Mouse (Mus musculus): ENCODE results near the gene Sez6. TPM values are rescaled to one million over a fixed set of nuclear protein-coding genes. Genes with fewer than 3 reads are reported as not detected.

Gene Sez6
- polyA plus RNA-seq (2012; rRNA removed), result 1.2 and 1.3 TPM in 2 replicates

DNA sequence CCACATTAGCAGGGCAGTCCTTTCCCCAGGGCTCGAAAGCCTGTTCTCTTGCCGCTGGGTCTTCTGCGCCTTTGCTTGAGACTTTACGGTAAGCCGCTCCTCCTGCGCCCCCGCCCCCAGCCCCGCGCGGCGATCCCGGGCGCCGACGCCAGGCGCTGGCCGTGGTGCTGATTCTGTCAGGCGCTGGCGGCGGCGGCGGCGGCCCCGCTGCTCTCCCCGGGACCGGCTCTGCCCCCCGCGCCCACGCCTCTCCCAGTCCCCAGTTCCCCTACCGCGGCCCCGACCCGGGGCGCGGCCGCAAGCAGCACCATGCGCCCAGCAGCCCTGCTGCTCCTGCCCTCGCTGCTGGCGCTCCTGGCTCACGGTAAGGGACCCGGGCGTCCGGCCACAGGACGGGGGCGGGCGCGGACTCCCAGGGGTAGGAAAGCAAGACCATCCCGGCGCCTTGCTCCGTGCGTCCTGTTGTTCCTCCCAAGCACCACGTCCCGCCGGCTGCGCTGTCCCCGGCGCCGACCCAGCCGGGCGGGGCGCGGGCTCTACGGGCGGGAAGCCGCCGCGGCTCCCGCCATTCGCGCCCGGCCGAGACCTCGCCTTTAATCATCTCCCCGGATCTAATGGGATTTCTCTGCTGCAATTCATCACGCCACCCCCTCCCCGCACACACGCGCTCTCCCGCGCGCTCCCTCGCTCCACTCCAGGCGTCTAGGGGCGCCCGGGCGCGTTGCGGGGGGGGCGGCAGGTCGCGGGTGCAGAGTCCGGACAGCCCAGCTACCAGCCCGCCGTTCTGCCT lies at the start of gene Sez6:
TSS of gene Sez6 (plus strand) at position 50 of the 790 bp plus-strand sequence.
- no peak for DNase-seq (ENCODE audit: low read depth)

GRCm38 (mm10) chr11:77884524-77885245 lies 45.9 kb upstream of the Sez6 start:
- DNase-seq (ENCODE audit: low read depth), result no peak

- no peak for DNase-seq (ENCODE audit: low read depth)
Observed at GRCm38 (mm10) chr11:77885246-77885575, 45.4 kb upstream of the Sez6 start.

- no peak for DNase-seq (ENCODE audit: low read depth)
Observed at GRCm38 (mm10) chr11:77887373-77887960, 43.1 kb upstream of the Sez6 start.

DNA sequence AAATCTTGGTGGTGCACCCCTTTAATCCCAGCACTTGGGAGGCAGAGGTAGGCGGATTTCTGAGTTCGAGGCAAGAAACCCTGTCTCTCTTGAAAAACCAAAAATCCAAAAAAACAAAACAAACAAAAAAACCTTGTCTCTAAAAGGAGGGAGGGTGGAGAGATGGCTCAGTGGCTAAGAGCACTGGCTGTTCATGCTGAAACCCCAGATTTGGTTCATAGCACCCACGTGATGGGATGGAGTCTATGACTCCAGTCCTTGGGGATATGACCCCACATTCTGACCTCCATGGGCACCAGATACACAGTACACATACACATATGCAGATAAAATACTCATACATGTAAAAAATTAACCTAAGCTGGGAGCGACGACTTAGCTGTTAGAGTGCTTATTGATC lies 41.8 kb upstream of the Sez6 start:
- no peak for DNase-seq (ENCODE audit: low read depth)

DNA sequence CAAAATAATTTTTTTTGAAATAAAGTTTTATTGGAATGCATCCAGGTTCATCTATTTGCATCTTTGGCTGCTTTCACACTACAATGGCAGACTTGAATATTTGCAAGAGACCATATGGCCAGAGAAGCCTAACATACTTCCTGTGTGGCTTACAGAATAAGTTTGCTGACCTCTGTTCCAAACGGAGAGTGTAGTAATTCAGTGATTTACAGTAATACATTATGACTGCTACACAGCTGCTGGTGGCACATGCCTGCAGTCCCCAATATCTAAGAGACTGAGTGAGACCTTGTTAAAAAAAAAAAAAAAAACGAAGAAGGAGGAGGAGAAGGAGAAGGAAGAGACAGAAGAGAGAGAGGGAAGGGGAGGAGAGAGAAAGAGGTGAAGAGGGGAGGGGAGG lies 41.1 kb upstream of the Sez6 start:
- DNase-seq (ENCODE audit: low read depth), result no peak

GRCm38 (mm10) chr11:77890648-77891258 lies 39.8 kb upstream of the Sez6 start:
- no peak for DNase-seq (ENCODE audit: low read depth)

- no peak for DNase-seq (ENCODE audit: low read depth)
Observed at GRCm38 (mm10) chr11:77892883-77893282, 37.7 kb upstream of the Sez6 start.

DNA sequence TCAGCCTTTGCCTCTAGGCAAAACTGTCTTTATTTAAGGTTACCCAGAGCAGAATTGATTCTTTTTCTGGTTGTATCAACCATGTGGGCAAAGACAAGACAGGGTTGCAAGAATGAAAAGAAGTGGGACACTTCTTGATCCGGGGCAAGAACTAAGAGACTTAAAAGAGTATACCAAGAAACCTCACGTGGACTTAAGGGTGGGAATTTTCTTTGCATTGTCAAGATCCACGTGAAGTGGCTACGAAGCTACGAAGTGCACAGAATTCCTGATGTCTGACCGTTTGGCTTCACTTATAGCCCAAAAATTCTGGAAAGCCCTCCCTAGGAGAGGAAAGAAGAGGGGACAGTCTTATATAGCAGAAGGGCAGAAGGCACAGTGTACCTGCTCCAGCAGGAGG lies 37.3 kb upstream of the Sez6 start:
- DNase-seq (ENCODE audit: low read depth), result no peak

DNA sequence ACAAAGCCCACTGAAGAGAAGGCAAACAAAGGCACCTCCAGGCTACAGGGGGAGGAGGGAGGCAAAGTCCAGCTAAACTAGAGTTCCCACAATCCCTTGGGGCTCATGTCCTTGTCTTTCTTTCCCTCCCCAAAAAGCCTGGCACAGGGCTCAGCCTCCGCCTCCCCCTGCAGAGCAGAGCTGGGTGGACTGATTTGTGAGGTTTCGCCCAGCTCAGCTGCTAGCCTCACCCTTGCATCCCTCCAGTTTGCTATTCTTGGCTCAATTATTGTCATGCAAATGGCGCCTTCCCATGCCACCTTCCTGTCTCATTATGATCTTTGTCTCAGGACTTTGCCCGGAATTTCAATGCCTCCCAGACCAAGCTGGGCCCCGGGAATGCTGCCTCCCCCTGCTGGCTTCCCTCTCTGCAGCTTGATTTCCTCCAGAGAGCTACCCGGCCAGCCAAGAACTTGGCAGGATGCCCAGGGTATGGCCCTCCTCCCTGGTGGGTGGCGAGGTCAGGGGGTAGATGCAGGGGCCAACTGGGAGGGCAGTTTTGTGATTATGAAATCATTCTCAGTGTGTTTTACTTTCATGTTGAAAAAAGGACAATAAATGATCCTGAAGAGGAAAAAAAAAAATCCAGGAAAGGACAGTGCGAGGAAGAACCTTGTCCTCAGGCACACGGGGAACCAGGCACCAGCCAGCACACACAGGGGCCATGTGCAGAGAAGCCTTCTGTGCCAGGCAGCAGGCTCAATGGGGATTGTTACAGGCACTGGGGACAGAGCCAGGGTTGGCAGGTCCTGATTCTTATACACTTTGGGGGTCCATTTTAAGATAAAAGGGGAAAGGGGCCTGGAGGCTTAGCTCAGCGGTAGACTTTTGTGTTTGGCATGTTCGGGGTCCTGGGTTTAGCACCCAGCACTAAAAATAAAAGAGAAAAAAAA lies 36.5 kb upstream of the Sez6 start, which contains the start of gene Pipox:
TSS of gene Pipox (minus strand) at position 310 of the 932 bp plus-strand sequence.
- no peak for DNase-seq (ENCODE audit: low read depth)

DNA sequence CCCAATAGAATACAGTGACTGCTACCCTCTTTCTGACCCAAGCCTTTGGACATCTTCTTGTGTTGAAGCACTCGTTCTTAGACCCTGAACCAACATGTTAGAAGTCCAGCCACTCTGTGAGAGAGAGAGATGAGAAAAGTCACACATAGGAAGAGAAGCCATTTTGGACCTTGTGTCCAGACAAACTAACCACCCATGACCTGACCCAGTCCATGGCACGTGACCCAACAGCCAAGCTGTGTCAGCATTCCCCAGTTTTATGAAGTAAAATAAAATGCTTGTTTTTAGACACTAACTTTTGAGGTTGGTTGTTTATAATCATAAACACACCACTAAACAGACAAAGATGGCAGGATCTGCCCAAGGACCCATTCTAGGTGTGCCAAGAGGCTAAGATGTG lies 35.6 kb upstream of the Sez6 start:
- no peak for DNase-seq (ENCODE audit: low read depth)

- DNase-seq (ENCODE audit: low read depth), result no peak
Observed at GRCm38 (mm10) chr11:77896011-77896410, 34.6 kb upstream of the Sez6 start.

GRCm38 (mm10) chr11:77896480-77896819 lies 34.1 kb upstream of the Sez6 start:
- DNase-seq (ENCODE audit: low read depth), result no peak

GRCm38 (mm10) chr11:77896820-77897805 lies 33.5 kb upstream of the Sez6 start:
- no peak for DNase-seq (ENCODE audit: low read depth)

- DNase-seq (ENCODE audit: low read depth), result no peak
Observed at GRCm38 (mm10) chr11:77900187-77900586, 30.4 kb upstream of the Sez6 start.

DNA sequence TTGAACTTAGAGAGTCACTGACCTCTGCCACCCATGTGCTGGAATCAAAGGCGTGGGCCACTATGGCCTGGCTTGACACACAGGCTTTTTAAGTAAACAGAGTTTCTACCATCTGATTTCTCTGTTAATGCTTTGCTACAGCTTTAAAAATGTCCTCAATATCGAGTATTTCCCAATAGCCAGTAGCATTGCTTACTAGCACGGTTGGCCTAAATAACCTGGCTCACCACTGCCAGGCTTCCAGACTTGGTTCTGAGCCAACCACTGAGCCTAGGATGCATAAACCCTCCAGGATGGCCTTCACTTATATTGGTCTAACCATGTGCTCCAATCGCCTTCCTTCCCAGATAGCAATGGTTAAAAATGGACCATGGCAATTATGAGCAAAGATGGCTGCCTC lies 29.9 kb upstream of the Sez6 start:
- no peak for DNase-seq (ENCODE audit: low read depth)

DNA sequence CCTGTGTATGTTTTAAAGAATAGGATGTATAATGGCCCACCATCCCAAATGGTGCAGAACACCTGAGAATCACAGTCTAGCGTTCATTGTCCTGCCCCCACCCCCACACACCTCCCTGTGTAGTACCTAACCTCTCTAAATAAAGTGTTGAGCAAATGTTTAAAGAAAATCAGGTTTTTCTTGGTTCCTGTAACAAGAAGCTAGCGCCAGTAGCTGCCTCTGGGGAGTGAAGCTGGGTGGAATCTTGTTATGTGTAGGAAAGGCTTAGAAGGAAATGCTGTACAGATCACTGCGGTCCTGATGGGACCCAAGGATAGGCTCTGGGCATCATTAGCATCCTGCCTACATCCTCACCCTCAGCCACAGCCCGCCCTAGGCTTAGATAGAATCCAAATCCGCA lies 29.2 kb upstream of the Sez6 start:
- no peak for DNase-seq (ENCODE audit: low read depth)

DNA sequence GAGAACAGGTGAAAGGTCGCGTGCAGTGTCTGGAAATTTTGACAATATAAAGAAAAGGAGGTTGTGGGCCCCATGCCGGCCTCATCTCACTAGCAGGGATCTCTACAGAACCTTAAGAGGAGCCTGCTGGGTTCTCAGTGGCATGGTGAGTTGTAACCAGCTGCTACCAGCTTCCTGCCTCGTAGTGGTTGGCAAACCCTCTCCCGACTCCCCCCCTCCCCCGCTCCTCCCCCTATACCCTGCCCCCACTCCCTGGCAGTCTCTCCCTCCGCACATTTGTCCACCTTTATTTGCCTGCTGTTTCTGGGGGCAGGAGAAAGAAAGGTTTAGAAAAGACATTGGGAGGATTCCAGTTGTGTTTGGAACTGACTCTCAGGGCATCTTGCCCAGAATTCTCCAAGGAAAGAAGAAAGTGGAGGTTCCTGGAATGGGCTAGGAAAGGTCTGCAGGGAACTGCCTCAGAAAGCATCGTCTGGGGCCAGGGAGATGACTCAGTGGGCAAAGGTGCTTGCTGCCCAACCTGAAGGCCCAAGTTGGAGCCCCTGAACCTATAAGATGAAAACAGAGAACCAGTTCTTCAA lies 28.7 kb upstream of the Sez6 start:
- no peak for DNase-seq (ENCODE audit: low read depth)

DNA sequence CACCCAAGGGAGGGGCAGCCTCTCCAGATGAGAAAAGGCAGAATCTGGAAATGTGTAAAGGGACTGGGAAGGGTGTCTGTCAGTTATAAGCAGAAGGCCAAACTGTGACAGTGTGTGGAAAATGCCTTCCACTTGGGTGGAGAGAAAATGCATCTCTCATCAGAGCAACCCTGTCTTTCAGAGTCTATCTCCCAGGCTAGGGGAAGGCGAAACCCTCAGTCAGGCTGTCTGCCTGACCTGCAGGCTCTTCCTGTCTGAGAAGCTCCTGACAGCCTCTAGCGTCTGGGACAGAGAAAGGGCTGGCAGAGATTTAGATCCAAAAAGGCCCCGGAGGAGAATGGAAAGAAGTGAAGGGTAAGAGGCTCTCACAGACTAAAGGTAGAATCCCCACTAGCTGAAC lies 26.8 kb upstream of the Sez6 start:
- no peak for DNase-seq (ENCODE audit: low read depth)

- DNase-seq (ENCODE audit: low read depth), result no peak
Observed at GRCm38 (mm10) chr11:77904707-77905106, 25.9 kb upstream of the Sez6 start.

Measured in gonadal fat pad, adult 2 months (tissue).